Mouse (Mus musculus): ENCODE results near the gene Olfr1394.
A peak's percentile ranks its signal among the peaks of the same experiment; 100 is the strongest.
"Not testable (repeated sequence)": the region's sequence is repeated elsewhere in the genome, so short reads cannot be mapped to it uniquely, and the experiment has no call there.

Gene Olfr1394

GRCm38 (mm10) chr11:49154077-49154476, at the start of gene Olfr1394:
Gene Olfr1394, plus strand, starts transcription at chr11:49154377.
- DNase-seq: no peak

GRCm38 (mm10) chr11:49105752-49106151, 48.4 kb upstream of the Olfr1394 start:
- DNase-seq: no peak

- DNase-seq: no peak
These were observed 46.3 kb upstream of the Olfr1394 start for GRCm38 (mm10) chr11:49107650-49108537.

GRCm38 (mm10) chr11:49108833-49109232, 45.3 kb upstream of the Olfr1394 start:
- peak; percentile 46 to 50 for DNase-seq

- DNase-seq: no peak
These were observed 43.2 kb upstream of the Olfr1394 start for GRCm38 (mm10) chr11:49111000-49111399.

GRCm38 (mm10) chr11:49112624-49113219, 41.5 kb upstream of the Olfr1394 start:
- no peak for DNase-seq

GRCm38 (mm10) chr11:49114158-49114557, 40.0 kb upstream of the Olfr1394 start:
- DNase-seq: no peak

- DNase-seq: no peak
These were observed 39.4 kb upstream of the Olfr1394 start, which contains the start of gene Olfr1396 for GRCm38 (mm10) chr11:49114774-49115173. Gene Olfr1396, minus strand, starts transcription at chr11:49114874.

GRCm38 (mm10) chr11:49119635-49120034, 34.5 kb upstream of the Olfr1394 start:
- DNase-seq: no peak

GRCm38 (mm10) chr11:49124169-49124568, 30.0 kb upstream of the Olfr1394 start:
- no peak for DNase-seq

- DNase-seq: no peak
These were observed 12.2 kb upstream of the Olfr1394 start, which contains the start of gene Olfr1395 for GRCm38 (mm10) chr11:49141974-49142373. Gene Olfr1395, plus strand, starts transcription at chr11:49142274.

- no peak for DNase-seq
These were observed 2.9 kb downstream of the Olfr1394 start for GRCm38 (mm10) chr11:49156821-49157814.

- DNase-seq: peak in 1 of 2 experiments; percentile 8
These were observed 14.8 kb downstream of the Olfr1394 start for GRCm38 (mm10) chr11:49168839-49169611.

GRCm38 (mm10) chr11:49170576-49170975, 16.4 kb downstream of the Olfr1394 start:
- DNase-seq: no peak

- peak; percentile 15 to 28 for DNase-seq
These were observed 21.2 kb downstream of the Olfr1394 start for GRCm38 (mm10) chr11:49175345-49175744.

GRCm38 (mm10) chr11:49176047-49176779, 22.0 kb downstream of the Olfr1394 start:
- DNase-seq: not testable (repeated sequence)

GRCm38 (mm10) chr11:49183172-49183571, 29.0 kb downstream of the Olfr1394 start:
- no peak for DNase-seq

GRCm38 (mm10) chr11:49186452-49186851, 32.3 kb downstream of the Olfr1394 start:
- no peak for DNase-seq

- no peak for DNase-seq
These were observed 32.8 kb downstream of the Olfr1394 start, which contains the start of gene Btnl9 for GRCm38 (mm10) chr11:49186955-49187488. Gene Btnl9, minus strand, starts transcription at chr11:49187159.

GRCm38 (mm10) chr11:49187701-49188100, 33.5 kb downstream of the Olfr1394 start:
- DNase-seq: no peak

- peak; percentile 61 to 71 for DNase-seq
These were observed 35.6 kb downstream of the Olfr1394 start for GRCm38 (mm10) chr11:49189737-49190136.

Measured in thymus, postnatal 36 days (tissue).